Mouse (Mus musculus) lung, postnatal 0 days (tissue): Measurements from ENCODE around the gene Plekha1.

Source experiments
- CTCF ChIP-seq: IDR thresholded peaks from 2 replicates; pipeline ENCODE4 v1.5.1; 2016; ENCODE audit warnings: antibody characterized with exemption, mild to moderate bottlenecking
- EP300 ChIP-seq: IDR thresholded peaks from 2 replicates; pipeline ENCODE4 v1.6.1; 2016; ENCODE audit warnings: antibody characterized with exemption, mild to moderate bottlenecking, control low read depth

DNA sequence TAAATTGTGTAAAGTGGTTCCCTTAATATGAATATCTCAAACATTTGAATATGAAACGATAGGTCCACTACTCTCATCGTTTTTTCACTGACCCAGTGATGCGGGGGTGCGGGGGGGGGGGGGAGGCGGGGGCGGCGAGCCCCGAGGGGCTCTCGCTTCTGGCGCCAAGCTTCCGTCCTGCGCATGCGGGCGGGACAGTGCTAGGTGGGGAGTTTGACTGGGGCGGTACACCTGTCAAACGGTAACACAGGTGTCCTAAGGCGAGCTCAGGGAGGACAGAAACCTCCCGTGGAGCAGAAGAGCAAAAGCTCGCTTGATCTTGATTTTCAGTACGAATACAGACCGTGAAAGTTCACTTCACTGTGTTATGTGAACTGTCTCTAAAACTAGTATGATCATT lies 31.3 kb upstream of the Plekha1 start:
- no peak for TF ChIP-seq CTCF
- TF ChIP-seq EP300, result no peak
